Mouse (Mus musculus) liver, adult (tissue): ENCODE measurements around the gene Atp1a3.
A peak's percentile ranks its signal among the peaks of the same experiment; 100 is the strongest.

Source experiments
- GATA4 ChIP-seq: IDR thresholded peaks from 2 replicates; pipeline ENCODE4 v1.6.1; 2014; ENCODE audit warnings: mild to moderate bottlenecking, low read length; ENCODE audit not compliant: insufficient replicate concordance

Gene Atp1a3

GRCm38 (mm10) chr7:25005421-25006065, at the start of gene Atp1a3:
Gene Atp1a3, minus strand, starts transcription at chr7:25005958.
- no peak for TF ChIP-seq GATA4

- TF ChIP-seq GATA4 = no peak
Measured at GRCm38 (mm10) chr7:25052587-25052986, 46.8 kb upstream of the Atp1a3 start.

GRCm38 (mm10) chr7:25049295-25049930, 43.7 kb upstream of the Atp1a3 start:
- no peak for TF ChIP-seq GATA4

GRCm38 (mm10) chr7:25047363-25047762, 41.6 kb upstream of the Atp1a3 start:
- no peak for TF ChIP-seq GATA4

- no peak for TF ChIP-seq GATA4
Measured at GRCm38 (mm10) chr7:25041921-25042320, 36.2 kb upstream of the Atp1a3 start.

- TF ChIP-seq GATA4 = no peak
Measured at GRCm38 (mm10) chr7:25035916-25036315, 30.2 kb upstream of the Atp1a3 start.

GRCm38 (mm10) chr7:25034796-25035195, 29.0 kb upstream of the Atp1a3 start:
- no peak for TF ChIP-seq GATA4

GRCm38 (mm10) chr7:25031528-25031927, 25.8 kb upstream of the Atp1a3 start:
- TF ChIP-seq GATA4 = no peak

- TF ChIP-seq GATA4 = no peak
Measured at GRCm38 (mm10) chr7:25030032-25030753, 24.4 kb upstream of the Atp1a3 start.

- no peak for TF ChIP-seq GATA4
Measured at GRCm38 (mm10) chr7:25026452-25026851, 20.7 kb upstream of the Atp1a3 start.

GRCm38 (mm10) chr7:25025855-25026439, 20.2 kb upstream of the Atp1a3 start:
- TF ChIP-seq GATA4 = peak; percentile 68; the same call in 1 of the 2 replicates

GRCm38 (mm10) chr7:25011592-25011991, 5.8 kb upstream of the Atp1a3 start:
- no peak for TF ChIP-seq GATA4

- no peak for TF ChIP-seq GATA4
Measured at GRCm38 (mm10) chr7:25010090-25010913, 4.5 kb upstream of the Atp1a3 start.

GRCm38 (mm10) chr7:25009099-25009700, 3.4 kb upstream of the Atp1a3 start:
- no peak for TF ChIP-seq GATA4
